Mouse (Mus musculus): ENCODE measurements around the gene Nudt14.

DNA sequence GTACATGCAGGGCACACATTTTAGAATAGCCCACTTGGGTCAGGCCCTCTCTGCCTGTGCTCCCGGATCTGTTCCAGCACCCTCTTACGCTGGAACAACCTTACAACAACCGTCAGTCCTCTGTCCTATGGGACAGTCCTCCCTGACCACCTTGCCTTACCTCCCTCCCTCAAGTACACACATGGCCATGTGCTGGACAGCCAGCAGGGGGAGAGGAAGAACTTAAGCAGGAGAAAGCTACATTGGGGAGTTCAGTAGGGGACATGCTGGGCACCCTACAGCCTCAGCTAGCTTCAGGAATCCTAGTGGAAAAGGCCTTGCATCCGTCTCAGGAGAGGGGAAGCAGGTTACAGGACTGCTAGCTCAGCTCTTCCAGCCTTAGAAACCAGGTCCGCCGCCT lies 16.0 kb downstream of the Nudt14 start:
- TF ChIP-seq CTCF (IDR thresholded peaks at IDR 0.05; ENCODE audit: borderline replicate concordance, control insufficient read depth, extremely low read depth, insufficient read depth, low read length, poor library complexity) = no peak
- TF ChIP-seq POLR2A (IDR thresholded peaks at IDR 0.05; ENCODE audit: control insufficient read depth, extremely low read depth, insufficient read depth, low read length, poor library complexity) = no peak
